Mouse (Mus musculus) erythroid progenitor cell, adult 5-6 weeks (primary cell): ENCODE data around the gene Retn. TPM values are rescaled to one million over a fixed set of nuclear protein-coding genes. Genes with fewer than 3 reads are reported as not detected.

ENCODE experiments used
- ATAC-seq: replicated peaks from 2 replicates; pipeline ENCODE4 v1.8.0; 2016; ENCODE audit warnings: moderate number of reproducible peaks, mild to moderate bottlenecking, moderate TSS enrichment, inconsistent platforms; ENCODE audit not compliant: poor library complexity, low FRiP score, severe bottlenecking
- total RNA-seq, 2 experiments: library from RNA; stranded (forward) in 1 of 2; stranded (reverse) in 1 of 2; fragments of 150-400 nt in 1 of 2; fragments of 186-747, 209-891 nt in 1 of 2; gene quantifications; 2 replicates each; pipeline versions ENCODE4 v1.2.3 to v1.2.4; 2015 to 2017; ENCODE audit warnings: low replicate concordance in 2 of 2

The Retn gene
- total RNA-seq, 2 experiments from 2014 or later: not detected

DNA sequence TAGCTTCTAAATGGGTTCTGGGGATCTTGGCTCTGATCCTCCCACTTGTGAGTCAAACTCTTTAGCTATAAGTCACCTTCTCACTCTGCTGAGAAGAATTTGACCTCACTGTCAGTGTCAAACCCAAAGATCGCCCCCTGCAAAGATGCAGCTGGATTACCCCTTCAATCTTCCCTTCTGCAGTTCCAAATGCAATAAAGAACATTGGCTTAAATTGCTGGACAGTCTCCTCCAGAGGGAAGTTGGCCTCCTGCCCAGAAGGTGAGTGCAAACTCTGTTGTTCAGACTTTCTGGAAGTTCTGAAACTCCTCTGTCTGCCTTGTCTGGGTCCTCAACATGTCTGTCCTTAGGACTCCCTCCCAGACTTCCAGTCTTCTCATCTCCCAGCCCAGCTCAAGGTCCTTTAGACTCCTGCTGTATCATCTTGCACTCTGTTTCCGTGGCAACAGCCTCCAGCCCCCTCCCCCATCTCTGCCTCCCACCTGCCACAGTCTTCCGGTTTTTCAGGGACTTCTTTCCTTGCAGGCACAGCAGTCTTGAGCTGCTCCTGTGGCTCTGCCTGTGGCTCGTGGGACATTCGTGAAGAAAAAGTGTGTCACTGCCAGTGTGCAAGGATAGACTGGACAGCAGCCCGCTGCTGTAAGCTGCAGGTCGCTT, 1.3 kb downstream of the Retn start:
- no peak for ATAC-seq

DNA sequence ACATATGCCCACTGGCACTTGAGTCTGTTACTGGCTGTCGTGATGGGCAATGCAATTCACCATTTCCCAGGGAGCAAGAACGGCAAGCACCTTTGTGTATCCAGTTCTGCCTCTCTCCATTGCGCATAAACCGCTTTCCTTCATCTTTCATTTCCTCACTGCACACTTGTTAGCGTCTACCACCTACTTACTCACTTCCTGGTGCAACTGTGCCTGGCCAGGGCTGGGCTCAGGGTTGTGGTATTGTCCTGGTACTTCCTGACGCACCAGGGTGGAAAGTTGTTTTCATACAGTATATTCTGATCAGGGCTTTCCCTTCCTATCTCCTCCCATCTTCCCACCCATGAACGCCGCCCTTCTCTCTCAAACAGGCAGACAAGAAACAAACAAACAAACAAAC, 5.3 kb downstream of the Retn start:
- no peak for ATAC-seq

DNA sequence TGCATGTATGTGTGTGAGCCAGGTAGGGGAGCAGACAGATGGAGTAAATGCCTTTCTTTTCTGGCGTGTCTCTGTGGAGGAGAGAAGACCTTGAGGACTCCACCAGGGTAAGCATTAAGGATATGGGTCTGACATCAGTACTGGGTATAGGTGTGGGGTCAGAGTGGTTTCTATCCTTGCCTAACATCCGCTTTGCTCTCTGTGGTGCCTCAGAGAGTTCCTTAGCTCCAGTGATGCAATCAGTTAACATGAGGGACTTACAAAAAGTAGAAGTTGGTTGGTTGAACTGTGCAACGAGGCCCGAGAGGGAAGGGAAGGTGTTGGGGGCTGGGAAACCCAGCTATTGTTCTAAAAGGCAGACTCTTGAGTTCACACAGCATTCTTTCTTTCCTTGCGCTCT, 8.8 kb downstream of the Retn start:
- ATAC-seq: no peak

DNA sequence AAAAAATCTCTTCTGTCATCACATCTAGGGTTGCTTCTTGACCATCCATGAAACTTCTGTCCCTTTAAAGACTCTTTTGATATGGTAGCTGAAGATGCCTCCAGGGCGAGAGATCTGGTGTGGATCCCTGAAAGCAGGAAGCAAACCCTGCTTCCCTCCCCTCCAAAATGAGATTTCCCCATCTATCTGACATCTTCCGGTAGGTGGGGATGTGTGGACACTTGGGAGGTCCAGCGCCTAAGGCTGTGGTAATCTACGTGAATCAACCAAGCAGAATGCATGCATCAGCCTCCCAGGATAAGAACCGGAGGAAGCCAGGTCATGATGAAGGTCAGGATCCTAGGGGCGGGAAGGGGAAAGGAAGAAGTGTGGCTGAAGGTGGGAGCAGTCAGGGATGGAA, 9.9 kb downstream of the Retn start, which contains the start of gene Mcemp1:
TSS of gene Mcemp1 (plus strand) at position 248 of the 400 bp plus-strand sequence.
- no peak for ATAC-seq

DNA sequence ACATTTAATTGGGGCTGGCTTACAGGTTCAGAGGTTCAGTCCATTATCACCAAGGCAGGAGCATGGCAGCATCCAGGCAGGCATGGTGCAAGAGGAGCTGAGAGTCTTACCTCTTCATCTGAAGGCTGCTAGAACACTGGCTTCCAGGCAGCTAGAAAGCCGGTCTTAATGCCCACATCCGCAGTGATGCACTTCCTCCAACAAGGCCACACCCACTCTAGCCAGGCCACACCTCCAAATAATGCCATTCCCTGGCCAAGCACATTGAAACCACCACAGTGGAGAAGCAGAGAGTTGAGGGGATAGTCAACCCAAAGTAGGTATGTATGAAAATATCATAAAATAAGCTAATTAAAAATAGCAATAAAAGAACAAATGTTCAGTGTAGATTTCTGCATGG, 14.8 kb downstream of the Retn start:
- no peak for ATAC-seq

DNA sequence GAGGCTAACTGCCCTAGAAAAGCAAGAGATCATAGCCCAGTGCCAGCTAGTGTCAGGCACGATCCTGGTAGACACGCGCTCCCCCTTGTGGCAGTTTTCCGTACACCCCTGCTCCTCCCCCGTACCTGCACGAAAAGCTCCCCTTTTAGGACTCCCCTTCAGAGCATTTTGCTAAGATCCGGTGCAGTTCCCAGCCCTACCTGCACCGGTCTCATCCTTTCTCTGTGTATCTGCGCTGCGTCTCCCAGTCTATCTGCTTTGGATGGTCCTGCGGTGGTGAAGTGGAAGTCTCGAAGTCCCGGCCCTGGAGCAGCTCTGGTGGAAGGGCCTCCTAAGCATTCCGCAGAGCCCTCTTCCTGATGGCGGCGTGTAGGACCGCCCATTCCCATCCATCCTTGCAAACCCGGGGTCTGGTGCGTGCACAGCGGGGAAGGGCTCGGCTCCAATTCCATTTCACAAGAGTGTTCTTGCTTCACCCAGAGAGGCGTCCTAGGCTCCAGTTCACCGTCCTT, 16.5 kb downstream of the Retn start, which contains the start of gene Fcor:
TSS of gene Fcor (minus strand) at position 383 of the 512 bp plus-strand sequence.
- peak; percentile 54; the same call in 1 of the 2 replicates for ATAC-seq

DNA sequence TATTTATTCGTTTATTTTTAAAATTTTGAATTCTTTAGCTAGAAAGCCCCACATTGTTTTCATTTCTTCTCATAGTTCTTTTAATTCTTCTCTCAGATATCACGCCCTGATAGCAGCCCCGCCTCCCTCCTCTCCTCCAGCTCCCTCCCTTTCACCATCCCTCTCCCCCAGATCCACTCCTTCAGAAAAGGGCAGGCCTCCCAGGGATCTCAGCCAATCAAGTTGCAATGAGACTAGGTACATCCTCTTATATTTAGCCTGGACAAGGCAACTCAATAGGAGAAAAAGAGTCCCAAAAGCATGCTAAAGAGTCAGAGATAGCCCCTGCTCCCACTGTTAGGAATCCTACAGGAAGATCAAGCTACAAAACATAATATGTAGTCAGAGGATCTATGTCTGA, 19.1 kb downstream of the Retn start:
- ATAC-seq: no peak

DNA sequence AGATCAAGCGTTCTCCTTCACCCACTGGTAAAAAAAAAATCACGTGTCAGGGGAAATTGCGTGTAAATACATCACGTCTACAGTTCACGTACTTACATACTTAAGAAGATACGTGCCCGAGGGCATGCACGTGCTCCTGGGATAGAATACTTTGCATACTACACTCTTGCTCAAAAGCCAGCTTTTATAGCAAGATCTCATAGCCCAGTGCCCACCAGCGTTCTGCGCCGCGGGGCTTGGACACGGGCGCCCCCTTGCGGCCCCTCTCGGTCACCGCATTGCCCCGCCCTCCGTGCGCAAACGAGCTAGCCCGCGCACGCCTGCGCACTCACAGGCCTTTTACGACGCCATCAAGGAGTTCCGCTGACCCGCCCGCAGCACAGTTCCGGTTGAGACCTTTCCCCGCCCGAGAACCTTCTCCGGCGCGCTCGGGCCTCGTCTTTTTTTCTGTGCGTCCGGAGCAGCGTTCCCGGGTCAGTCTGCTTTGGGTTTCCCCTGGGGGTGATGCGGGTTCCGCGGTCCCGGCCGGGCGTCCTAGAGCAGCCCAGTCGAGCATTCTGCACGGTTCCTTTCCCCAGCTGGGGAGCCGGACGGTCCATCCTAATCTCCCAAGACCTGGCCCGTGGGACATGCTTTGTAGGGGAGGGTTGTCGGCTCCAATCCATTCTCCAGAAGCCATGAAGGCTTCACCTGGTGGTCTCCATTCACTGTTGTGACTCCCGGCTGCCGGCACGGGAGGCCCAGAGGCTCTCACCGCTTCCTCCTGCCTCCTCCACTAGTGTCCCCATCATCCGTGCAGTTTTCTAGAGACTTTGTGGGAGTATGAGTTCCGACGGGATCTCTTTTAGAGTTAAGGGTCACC, 20.8 kb downstream of the Retn start, which contains the start of gene Trappc5:
TSS of gene Trappc5 (plus strand) at position 169 of the 862 bp plus-strand sequence.
- peak; percentile 94 for ATAC-seq

DNA sequence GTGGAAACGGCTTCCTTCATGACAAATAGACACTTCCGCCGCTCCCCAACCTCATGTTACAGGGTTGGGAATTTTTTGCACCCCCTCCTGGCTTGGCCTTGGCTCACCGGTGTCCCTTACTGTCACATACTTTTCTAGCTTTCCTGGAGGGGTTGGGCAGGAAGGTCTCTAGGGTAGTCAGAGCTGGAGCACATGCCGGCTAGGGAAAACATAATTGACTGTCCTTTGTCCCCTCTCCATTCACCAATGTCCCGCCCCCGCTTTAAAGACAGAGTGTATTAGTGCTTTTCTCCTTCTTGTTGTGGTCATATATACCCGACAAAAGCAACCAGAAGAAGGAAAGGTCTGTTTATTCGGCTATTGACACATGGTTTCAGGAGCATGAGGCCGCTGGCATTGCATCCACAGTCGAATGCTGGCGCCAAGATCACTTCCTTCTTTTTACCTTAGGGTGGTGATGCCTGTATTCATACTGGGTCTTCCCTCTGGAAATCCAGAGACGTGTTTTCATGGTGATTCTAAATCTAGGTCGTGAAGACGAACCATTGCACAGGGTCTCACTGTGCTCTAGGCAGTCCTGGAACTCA, 21.5 kb downstream of the Retn start:
- no peak for ATAC-seq

DNA sequence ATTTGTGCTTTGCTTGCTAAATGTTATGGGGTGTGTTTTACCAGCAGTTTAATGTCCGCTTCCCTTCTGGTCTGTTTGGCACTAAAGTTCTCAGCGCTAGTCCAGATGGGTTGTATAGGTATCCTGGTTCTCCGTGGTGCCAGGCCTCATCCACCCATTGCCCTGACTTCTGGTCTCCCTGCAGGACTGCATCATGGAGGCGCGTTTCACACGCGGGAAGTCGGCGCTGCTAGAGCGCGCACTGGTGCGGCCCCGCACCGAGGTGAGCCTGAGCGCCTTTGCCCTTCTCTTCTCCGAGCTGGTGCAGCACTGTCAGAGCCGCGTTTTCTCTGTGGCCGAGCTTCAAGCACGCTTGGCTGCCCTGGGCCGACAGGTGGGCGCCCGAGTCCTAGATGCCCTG, 23.3 kb downstream of the Retn start:
- no peak for ATAC-seq

DNA sequence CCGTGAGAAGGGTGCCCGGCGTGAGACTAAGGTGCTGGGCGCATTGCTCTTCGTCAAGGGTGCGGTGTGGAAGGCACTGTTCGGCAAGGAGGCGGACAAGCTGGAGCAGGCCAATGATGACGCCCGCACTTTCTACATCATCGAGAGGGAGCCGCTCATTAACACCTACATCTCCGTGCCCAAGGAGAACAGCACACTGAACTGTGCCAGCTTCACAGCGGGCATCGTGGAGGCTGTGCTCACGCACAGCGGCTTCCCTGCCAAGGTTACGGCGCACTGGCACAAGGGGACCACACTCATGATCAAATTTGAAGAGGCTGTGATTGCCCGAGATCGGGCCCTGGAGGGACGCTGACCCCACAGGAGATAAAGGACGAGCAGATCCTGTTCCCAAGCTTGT, 23.7 kb downstream of the Retn start:
- ATAC-seq: no peak

DNA sequence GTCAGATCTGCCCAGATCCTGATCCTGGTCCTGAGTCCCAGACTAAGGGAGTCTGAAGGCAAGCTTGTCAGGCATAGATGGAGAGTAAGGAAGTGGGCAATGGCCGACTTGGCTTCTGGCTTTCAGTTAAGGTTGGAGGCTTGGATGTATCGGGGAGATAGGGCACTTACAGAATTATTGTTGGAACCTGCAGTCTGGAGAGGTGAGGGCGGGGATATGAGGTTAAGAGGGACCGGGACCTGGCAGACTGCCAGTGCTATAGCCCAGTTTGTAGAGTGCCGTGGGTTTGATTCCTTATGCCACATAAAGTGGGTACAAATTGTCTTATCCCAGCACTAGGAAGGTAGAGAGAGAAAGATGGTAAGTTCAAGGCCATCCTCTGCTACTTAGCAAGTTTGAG, 24.1 kb downstream of the Retn start:
- ATAC-seq: no peak

DNA sequence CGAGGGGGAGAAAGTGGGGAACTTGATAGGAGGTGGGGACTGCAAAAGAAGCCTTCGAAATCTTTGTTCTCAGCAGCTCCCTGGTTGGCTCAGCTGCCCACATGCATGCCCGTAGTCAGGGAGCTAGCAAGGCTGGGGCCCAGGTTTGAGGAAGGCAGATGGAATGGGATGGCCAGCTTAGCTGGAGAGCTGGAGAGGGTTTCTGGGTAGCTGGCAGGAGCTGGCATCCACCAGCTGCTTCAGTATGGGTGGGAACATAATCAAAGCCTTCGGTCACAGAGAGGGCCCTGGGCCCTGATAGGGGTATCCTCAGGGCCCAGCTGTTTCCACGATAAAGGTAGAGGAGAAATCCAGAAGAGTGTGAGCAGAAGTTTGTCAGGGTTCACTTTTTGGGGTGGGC, 26.9 kb downstream of the Retn start:
- ATAC-seq: no peak

DNA sequence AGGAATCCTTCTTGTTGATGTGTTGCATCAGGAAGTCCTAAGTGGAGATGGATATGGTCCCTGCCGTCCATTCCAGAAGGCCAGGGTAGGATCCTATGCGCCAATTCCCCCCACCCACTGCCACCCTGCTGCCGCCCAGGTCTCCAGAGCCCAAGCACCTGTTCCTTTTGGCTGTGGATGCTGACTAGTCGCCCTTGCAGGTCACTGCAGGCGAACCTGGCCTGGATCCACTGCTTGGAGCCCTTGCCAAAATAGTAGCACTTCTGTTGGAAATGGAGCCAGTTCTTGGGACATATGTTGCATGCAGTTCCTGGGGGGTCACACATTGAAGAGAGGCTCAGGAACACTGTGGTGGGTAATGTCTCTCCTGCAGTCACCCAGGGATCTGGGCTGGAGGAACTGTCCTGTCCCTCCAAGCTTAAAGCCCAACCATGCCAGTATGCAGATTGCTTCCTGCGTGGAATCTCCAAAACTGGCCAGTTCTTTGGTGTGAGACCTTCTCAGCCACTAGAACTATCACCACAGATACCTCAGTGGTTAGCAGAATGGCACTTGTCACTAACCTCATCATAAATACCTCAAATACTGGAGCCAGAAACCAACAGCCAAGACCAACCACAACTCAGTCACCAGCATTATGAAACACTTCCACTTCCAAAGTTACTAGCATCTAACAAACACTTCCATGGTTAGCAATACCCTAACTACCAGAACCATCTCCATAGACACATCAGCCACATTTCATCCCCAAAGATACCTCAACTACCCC, 28.0 kb downstream of the Retn start:
- no peak for ATAC-seq

DNA sequence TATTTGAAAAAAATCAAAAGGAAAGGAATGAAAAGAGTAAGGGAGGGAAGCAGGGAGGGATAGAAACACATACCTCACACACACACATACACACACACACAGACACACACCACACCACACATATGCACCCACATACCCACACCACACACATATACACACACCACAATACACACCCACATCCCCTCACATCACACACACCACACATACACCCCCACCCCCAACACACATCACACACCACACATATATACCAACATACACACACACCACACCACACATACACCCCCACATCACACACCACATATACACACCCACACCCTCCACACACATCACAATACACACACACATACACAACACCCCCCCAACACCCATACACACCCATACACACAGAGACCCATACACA, 29.0 kb downstream of the Retn start:
- no peak for ATAC-seq

DNA sequence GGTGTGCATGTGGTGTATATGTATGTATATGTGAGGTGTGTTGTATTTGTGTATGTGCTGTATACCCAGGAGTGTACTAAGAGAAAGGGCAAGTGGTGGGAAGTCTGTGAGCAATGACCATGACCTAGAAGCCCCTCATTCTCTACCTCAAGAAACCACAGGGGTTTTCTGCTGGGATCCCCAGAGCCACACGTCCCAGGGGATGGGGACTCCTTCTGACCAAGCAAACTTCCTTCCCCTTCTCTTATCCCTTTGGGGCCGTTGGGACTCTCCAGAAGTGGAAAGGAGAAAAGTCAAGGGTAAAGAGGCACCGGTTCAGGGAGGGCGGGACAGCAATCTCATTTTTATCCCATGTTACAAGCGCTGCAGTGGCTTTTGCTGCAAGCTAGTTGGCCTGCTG, 29.9 kb downstream of the Retn start:
- ATAC-seq: no peak

DNA sequence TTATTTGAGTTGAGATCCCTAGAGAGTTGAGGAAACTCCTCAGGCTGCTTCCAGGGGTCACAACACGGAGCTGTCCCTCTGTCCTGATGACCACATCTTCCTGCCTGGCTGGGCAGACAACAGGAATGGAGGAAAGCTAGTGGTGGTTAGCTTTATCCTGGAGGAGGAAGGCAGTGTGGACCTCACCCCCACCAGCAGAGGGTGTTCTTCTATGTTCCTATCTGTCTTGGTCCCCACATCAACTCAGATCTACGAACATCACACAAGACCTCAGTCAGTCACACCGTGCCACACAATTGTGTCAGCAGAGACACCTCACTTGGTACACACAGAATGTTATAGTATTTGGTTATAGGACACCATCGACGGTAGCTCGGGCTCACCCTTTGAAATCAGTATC, 32.0 kb downstream of the Retn start:
- no peak for ATAC-seq

DNA sequence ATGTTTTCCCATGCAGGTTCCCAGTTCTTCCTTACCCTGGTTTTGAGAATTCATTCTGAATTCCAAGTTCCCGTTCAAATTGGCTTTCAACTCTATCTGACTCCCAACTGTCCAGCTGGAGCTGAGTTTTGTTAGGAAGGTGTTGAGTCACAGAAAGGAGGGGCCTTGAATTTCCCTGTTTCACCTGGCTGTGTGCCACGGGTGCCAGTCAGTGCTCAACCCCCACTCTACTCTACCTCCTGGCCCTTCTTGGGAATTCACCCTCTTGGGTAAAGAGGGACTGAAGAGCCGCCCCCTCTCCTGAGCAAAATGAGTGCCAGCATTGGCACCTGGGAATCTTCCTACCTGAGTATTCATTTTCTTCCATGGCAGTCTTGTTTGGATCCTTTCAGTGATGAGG, 35.2 kb downstream of the Retn start:
- no peak for ATAC-seq

DNA sequence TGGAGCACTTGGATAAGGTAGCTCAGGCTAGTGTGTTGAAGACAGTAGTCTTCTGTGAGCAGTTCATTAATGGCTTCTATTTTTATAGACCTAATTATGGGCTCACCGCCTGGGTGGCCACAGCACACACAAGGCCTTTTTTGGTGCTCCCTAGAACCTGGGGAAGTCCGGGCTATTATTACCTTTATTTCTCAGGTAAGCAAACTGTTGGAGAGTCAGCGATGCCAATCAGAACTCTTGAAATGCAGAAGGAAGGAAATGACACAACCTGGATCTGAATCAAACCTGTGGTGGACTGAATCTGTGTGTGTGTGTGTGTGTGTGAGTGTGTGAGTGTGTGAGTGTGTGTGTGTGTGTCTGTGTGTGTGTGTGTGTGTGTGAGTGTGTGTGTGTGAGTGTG, 38.6 kb downstream of the Retn start, which contains the start of gene Fcer2a:
TSS of gene Fcer2a (minus strand) at position 55 of the 400 bp plus-strand sequence.
- no peak for ATAC-seq

DNA sequence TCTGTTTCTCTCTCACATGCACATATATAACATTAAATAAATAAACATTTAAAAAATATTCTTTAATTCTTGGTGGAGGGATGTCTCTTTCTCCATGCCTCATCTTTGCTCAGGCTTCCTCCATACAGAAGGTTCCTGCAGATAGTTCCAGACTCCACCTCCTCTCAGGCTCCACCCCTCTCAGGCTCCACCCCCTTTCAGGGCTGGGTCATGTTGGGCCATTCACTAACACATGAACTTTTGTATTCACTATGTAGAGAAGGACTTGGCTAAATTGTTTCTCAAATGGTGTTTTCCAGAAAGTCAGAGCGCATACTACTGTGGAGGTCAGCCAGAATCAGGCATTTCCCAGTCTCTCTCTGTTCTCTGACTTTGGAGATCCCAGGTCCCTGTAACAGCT, 45.9 kb downstream of the Retn start:
- ATAC-seq: no peak
